Mouse (Mus musculus) stomach, embryonic 14.5 days (tissue): ENCODE data around the gene Suclg2. TPM values are rescaled to one million over a fixed set of nuclear protein-coding genes. Genes with fewer than 3 reads are reported as not detected.

Experiments used
- ATAC-seq: fragments of 200-750 bp; cut with Nextera tagmentation; 2 replicates; pipeline ENCODE4 v1.8.0; 2017; ENCODE audit warnings: low read depth, moderate TSS enrichment; ENCODE audit not compliant: insufficient number of reproducible peaks, insufficient read depth, low FRiP score
- H3K27ac ChIP-seq: fragments of 300-500 bp; sonication (generic); 2 replicates; pipeline ENCODE4 v1.5.1; 2014; ENCODE audit warnings: mild to moderate bottlenecking, low read length, moderate library complexity, mixed read lengths
- H3K27me3 ChIP-seq: fragments of 300-500 bp; sonication (generic); 2 replicates; pipeline ENCODE4 v1.6.1; 2014; ENCODE audit warnings: low read length, control low read depth, mixed read lengths; ENCODE audit not compliant: control insufficient read depth, insufficient read depth
- H3K36me3 ChIP-seq: fragments of 300-500 bp; sonication (generic); 2 replicates; pipeline ENCODE4 v1.6.1; 2014; ENCODE audit warnings: mild to moderate bottlenecking, control low read depth, low read length, moderate library complexity, mixed read lengths; ENCODE audit not compliant: control insufficient read depth, insufficient read depth
- H3K4me1 ChIP-seq: fragments of 300-500 bp; sonication (generic); 2 replicates; pipeline ENCODE4 v1.6.1; 2014; ENCODE audit warnings: low read length, control low read depth, mixed read lengths; ENCODE audit not compliant: control insufficient read depth, insufficient read depth
- H3K4me2 ChIP-seq: fragments of 300-500 bp; sonication (generic); replicated peaks from 2 replicates; pipeline ENCODE4 v1.6.1; 2014; ENCODE audit warnings: low read depth, low read length, control low read depth
- H3K4me3 ChIP-seq: fragments of 300-500 bp; sonication (generic); 2 replicates; pipeline ENCODE4 v1.5.1; 2014; ENCODE audit warnings: low read depth, low read length, control low read depth
- H3K9ac ChIP-seq: fragments of 300-500 bp; sonication (generic); replicated peaks from 2 replicates; pipeline ENCODE4 v1.6.1; 2014; ENCODE audit warnings: low read depth, mild to moderate bottlenecking, control low read depth, low read length, moderate library complexity, mixed read lengths
- H3K9me3 ChIP-seq: fragments of 300-500 bp; sonication (generic); 2 replicates; pipeline ENCODE4 v1.6.1; 2016; ENCODE audit warnings: low read depth, low read length, control low read depth; ENCODE audit not compliant: control insufficient read depth
- WGBS: fragments of 180-500 bp; shearing (Covaris S2); extraction: QIAGEN DNeasy Blood & Tissue Kit; methylation state at CpG from one replicate; pipeline ENCODE4 v1.1.7; 2014; 5-methylcytosine and 5-hydroxymethylcytosine counted together
- polyA plus RNA-seq: library from polyadenylated mRNA; unstranded; fragments of >200 nt; fragmentation: Nextera tagmentation; extraction: Ambion mirVana; gene quantifications from 2 replicates; pipeline ENCODE4 v1.2.1, GENCODE M21; 2014

Gene Suclg2
- polyA plus RNA-seq, 1 experiment from 2014 or later = 92.4 TPM

DNA sequence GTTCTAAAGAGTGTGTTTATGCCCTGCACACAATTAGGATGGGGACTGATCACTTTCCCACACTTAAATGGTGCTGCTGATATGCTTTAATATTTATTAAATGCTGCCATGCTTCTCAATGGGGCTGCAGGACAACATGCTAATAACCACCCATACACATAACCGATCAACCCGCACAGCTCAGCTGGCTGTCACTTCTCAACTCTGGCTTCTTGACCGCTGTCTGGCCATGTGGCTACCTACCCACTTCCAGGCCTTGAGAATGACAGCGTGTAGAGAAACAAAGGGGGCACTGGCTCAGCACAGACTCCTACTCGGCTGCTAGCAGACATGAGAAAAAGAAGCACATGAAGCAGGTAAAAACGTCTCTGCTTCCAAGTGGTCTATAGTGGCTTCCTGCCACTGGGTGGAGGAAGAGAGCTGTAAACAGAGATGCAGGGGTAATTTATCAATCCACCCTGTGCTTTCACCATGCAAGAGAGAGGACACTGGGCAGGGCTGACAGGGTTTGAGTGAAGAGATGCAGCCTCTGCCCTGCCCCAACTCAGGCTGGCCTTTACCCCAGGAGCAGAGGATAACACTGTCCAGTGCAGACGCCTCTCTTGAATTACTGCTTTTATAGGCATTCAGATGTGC is 234.3 kb downstream of the Suclg2 start:
- H3K27ac ChIP-seq = no peak overlapping the region
- WGBS = 58% methylated on average over 7 of the region's 7 CpGs
- H3K36me3 ChIP-seq = no peaks in the 10 kb centered on the region
- H3K4me2 ChIP-seq = no peak overlapping the region
- H3K27me3 ChIP-seq = no peaks in the 10 kb centered on the region
- H3K9ac ChIP-seq = no peak overlapping the region
- no peak overlapping the region for H3K4me3 ChIP-seq
- H3K4me1 ChIP-seq = no peaks in the 10 kb centered on the region
- no peaks in the 10 kb centered on the region for H3K9me3 ChIP-seq
- peak; percentile 33; the same call in 1 of the 2 replicates for ATAC-seq

DNA sequence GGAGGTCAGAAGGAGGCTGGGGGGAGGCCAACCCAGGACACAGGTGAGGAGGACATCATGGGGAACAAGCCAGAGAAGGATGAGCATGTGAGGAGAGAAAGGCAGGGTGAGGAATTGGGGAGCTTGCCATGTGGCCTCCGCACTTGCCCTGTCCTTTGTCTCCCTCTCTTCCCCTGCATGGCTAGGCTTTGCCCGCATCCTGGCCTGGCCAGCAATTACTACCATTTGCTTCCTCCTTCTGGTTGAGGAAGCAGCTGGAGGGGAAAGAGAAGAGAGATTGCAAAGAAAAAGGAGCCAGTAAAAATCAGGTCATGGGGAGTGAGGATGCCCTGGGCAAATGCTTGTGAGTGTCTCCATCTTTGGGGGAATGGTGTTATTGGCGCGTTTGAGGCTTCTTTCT is 234.9 kb downstream of the Suclg2 start:
- H3K27ac ChIP-seq = no peak overlapping the region
- no peaks in the 10 kb centered on the region for H3K36me3 ChIP-seq
- ATAC-seq = no peak
- no peak overlapping the region for H3K4me3 ChIP-seq
- no peak overlapping the region for H3K4me2 ChIP-seq
- no peaks in the 10 kb centered on the region for H3K27me3 ChIP-seq
- H3K9me3 ChIP-seq = no peaks in the 10 kb centered on the region
- 93% methylated on average over 4 of the region's 4 CpGs for WGBS
- H3K4me1 ChIP-seq = no peaks in the 10 kb centered on the region
- no peak overlapping the region for H3K9ac ChIP-seq

DNA sequence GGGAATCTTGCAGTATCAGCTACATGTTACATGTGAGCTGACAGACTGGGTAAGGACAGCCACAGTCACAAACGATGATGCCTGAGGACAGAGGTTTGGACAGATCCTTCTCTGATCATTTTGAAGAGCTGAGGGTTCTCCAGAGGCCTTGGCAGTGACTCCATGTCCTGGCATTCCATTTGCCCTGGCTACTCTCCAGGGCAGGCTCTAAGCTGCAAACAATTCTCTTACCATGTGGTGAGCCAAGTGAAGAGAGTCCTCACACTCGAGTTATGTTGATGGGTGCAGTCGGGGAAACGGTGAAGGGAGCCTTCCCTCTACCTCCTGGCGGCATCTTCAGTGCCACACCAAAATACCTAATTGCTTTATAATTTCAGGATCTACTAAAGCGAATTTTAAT is 235.5 kb downstream of the Suclg2 start:
- 83% methylated on average over 6 of the region's 6 CpGs for WGBS
- ATAC-seq = no peak
- Histone ChIP-seq H3K4me3 (no peak overlapping the region), H3K4me1 (no peaks in the 10 kb centered on the region), H3K9ac (no peak overlapping the region), H3K27me3 (no peaks in the 10 kb centered on the region), H3K36me3 (no peaks in the 10 kb centered on the region), H3K4me2 (no peak overlapping the region), H3K9me3 (no peaks in the 10 kb centered on the region), H3K27ac (no peak overlapping the region)

DNA sequence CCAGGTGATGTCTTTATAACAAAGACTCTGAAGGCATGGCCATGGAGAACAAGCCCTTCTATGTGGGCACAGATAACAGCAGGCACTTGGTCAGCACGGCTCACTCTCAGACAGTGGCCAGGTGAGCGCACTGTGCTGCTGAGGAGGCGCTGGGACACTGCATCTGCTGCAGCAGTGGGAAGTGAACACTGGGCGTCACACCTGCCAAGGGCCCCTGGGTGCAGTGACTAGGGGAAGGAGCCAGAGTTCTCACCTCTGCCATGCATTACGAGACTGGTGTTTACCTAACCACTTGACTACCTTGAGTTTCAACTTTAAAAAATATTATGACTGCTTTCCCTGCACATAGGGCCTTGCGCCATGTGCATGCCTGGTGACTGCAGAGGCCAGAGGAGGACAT is 238.8 kb downstream of the Suclg2 start:
- Histone ChIP-seq H3K9me3 (no peaks in the 10 kb centered on the region), H3K27ac (no peak overlapping the region), H3K4me2 (no peak overlapping the region), H3K4me3 (no peak overlapping the region), H3K27me3 (no peaks in the 10 kb centered on the region), H3K4me1 (no peaks in the 10 kb centered on the region), H3K36me3 (no peaks in the 10 kb centered on the region), H3K9ac (no peak overlapping the region)
- no peak for ATAC-seq
- 99% methylated on average over 6 of the region's 6 CpGs for WGBS

DNA sequence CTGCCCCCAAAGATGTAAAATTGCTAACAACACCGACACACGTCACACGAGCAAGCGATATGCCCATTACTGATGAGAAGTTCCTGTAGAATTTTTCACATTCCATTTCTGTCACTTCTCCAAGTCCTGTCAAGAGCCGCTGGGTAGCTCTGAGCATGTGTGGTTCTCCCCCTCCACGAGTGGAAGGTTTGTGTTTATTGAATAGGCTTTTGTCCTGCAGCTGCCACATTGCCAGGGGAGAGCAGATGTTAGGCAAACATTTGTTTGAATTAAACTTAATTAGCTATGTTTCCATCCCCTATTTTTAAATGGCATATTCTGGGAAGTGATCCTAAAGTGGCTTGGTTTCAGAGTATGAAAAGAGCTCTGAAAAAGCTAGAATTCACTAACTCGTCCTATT is 249.1 kb downstream of the Suclg2 start:
- H3K27me3 ChIP-seq = no peaks in the 10 kb centered on the region
- H3K27ac ChIP-seq = no peak overlapping the region; the same call in 1 of the 2 replicates
- H3K4me3 ChIP-seq = no peak overlapping the region
- no peak overlapping the region for H3K4me2 ChIP-seq
- H3K4me1 ChIP-seq = no peaks in the 10 kb centered on the region
- H3K36me3 ChIP-seq = no peaks in the 10 kb centered on the region
- H3K9ac ChIP-seq = no peak overlapping the region
- ATAC-seq = no peak
- H3K9me3 ChIP-seq = no peaks in the 10 kb centered on the region
- 39% methylated on average over 7 of the region's 7 CpGs for whole genome bisulfite sequencing

DNA sequence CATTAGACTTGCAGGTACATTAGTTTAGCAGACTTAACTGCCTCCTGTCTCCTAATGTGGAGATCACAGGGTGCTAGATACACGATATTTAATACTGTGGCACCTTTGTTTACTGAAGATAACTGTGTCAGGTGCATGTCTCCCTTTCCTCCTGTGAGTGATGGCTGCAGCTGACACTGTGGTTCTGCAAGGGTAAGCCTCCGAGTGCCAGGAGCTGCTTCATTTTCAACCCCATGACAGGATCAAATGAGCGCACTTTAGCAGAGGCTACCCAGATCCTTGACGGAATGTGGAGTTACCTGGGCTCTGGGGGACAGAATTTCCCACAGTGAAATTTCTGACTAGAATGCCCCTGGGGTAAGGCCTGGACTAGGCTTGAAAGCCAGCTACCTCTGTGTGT is 253.3 kb downstream of the Suclg2 start:
- H3K4me3 ChIP-seq = no peak overlapping the region
- 62% methylated on average over 4 of the region's 4 CpGs for WGBS
- H3K27ac ChIP-seq = no peak overlapping the region
- no peaks in the 10 kb centered on the region for H3K36me3 ChIP-seq
- no peaks in the 10 kb centered on the region for H3K4me1 ChIP-seq
- no peaks in the 10 kb centered on the region for H3K27me3 ChIP-seq
- H3K4me2 ChIP-seq = no peak overlapping the region
- ATAC-seq = no peak
- no peaks in the 10 kb centered on the region for H3K9me3 ChIP-seq
- no peak overlapping the region for H3K9ac ChIP-seq

DNA sequence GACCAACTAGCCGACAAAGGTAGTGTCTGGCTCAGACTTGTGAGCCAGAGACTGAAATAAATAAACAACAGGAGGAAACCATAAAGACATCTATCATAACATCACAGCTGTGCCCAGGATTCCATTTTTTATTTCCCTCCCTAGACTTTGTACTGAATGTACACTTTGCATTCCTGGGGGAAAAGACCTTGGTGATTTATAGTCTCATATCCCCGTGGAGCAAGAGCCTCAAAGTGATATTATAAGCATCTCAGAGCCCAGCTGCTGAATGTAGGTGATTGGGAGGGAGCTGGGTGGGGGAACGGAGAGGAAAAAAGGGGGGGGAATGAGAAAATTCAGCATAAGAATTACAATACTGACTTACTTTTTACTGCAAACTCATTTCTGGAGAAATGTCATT is 259.2 kb downstream of the Suclg2 start:
- no peak overlapping the region for H3K9ac ChIP-seq
- H3K4me2 ChIP-seq = no peak overlapping the region
- no peaks in the 10 kb centered on the region for H3K9me3 ChIP-seq
- no peak overlapping the region for H3K27ac ChIP-seq
- no peaks in the 10 kb centered on the region for H3K27me3 ChIP-seq
- no peak for ATAC-seq
- no peaks in the 10 kb centered on the region for H3K36me3 ChIP-seq
- no peaks in the 10 kb centered on the region for H3K4me1 ChIP-seq
- 20% methylated on average over 3 of the region's 3 CpGs for WGBS
- no peak overlapping the region for H3K4me3 ChIP-seq

DNA sequence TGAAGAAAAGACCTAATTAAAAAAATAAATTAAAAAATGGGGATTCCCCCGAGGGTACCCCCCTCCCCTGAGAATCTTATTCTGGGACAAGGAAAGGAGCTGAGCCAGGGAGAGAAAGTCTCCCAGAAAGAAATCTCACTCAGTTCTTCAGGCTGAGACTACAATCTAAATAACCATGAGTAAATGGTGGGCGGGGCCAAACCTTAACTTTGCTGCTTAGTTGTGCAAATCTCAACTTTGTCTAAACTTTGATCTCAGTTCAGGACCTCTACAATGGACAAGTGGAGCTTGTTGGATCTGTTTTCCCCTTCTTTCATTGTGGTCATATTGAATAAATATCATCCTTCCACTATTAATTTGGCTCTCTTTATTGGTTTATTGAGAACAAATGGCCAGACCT is 272.4 kb downstream of the Suclg2 start:
- Histone ChIP-seq H3K27ac (no peak overlapping the region), H3K4me3 (no peak overlapping the region), H3K9ac (no peak overlapping the region), H3K9me3 (no peaks in the 10 kb centered on the region), H3K4me2 (no peak overlapping the region), H3K36me3 (no peaks in the 10 kb centered on the region), H3K4me1 (no peaks in the 10 kb centered on the region), H3K27me3 (no peaks in the 10 kb centered on the region)
- no peak for ATAC-seq
- WGBS = 93% methylated on average over 2 of the region's 2 CpGs

DNA sequence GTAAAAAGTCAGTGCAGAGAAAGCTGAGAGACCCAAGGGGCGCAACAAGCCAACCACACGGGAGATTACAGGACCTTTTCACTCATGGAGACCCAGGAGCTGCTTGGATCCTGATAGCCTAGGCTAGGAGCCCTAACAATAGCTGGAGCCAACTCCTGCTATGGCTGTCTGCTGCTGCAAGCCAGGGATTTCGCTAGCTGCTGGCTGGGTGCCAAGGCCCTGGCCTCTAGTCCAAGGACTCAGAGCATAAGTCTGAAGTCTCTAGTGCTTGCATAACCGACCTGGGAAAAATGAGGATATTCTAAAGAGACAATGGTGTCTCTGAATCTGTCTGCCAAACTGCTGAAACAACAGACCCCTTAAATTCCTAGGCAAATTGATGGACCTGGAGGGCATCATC is 273.6 kb downstream of the Suclg2 start:
- no peak for ATAC-seq
- 64% methylated on average over 4 of the region's 4 CpGs for WGBS
- no peak overlapping the region for H3K4me3 ChIP-seq

More for the DNA sequence above, 273.6 kb downstream of the Suclg2 start:
- Histone ChIP-seq H3K9ac (no peak overlapping the region), H3K4me1 (no peaks in the 10 kb centered on the region), H3K4me2 (no peak overlapping the region), H3K36me3 (no peaks in the 10 kb centered on the region), H3K9me3 (no peaks in the 10 kb centered on the region), H3K27me3 (no peaks in the 10 kb centered on the region), H3K27ac (no peak overlapping the region)
